Comparison of ENCODE assay signal across 8 mouse cellular contexts in the genomic region with DNA sequence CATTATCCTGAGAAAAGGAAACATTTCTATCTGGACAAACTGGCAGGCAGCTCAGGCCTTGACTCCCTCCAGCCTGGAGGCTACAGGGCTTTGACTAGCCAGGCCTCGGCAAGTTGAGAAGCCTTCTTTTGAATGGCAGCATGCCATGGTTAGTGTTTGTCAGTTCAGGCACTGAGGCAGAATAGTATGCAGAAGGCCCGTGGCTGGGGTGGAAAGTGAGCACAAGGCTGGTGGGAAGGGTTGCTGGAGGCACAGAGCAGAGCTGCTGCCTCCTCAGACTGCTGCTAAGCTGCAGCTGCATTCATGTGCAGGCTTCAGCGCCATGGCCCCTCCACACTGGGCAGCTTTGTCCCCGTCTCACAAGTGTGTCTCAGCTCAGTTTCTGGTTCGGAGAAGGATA.
A peak's percentile ranks its signal among the peaks of the same experiment; 100 is the strongest.
DNase-seq lines count a peak whose midpoint lies in the region; ATAC-seq and TF ChIP-seq lines count a peak whose summit lies in the region.

No protein-coding gene starts in this region.

- H3K4me2 ChIP-seq in lung, embryonic 15.5 days: no peak overlapping the region
- H3K4me2 ChIP-seq in forebrain, embryonic 12.5 days: no peak overlapping the region
- no peak overlapping the region for H3K4me2 ChIP-seq in kidney, postnatal 0 days (ENCODE audit: low read length)
- no peak overlapping the region for H3K4me2 ChIP-seq in midbrain, embryonic 15.5 days

- H3K4me3 ChIP-seq in lung, embryonic 15.5 days: no peak overlapping the region
- H3K4me3 ChIP-seq in forebrain, embryonic 12.5 days (replicated peaks): no peak overlapping the region
- no peak overlapping the region for H3K4me3 ChIP-seq in kidney, postnatal 0 days (replicated peaks; ENCODE audit: low read depth, low read length)
- no peak overlapping the region for H3K4me3 ChIP-seq in midbrain, embryonic 15.5 days

- 55% methylated on average over 5 of the region's 5 CpGs for WGBS in lung, embryonic 15.5 days
- WGBS in forebrain, embryonic 12.5 days: 54% methylated on average over 5 of the region's 5 CpGs
- 31% methylated on average over 5 of the region's 5 CpGs for WGBS in kidney, postnatal 0 days
- WGBS in midbrain, embryonic 15.5 days: 36% methylated on average over 5 of the region's 5 CpGs

- no peaks in the 10 kb centered on the region for H3K27me3 ChIP-seq in lung, embryonic 15.5 days
- H3K27me3 ChIP-seq in forebrain, embryonic 12.5 days: no peaks in the 10 kb centered on the region
- H3K27me3 ChIP-seq in kidney, postnatal 0 days (ENCODE audit: insufficient read depth, low read length): no peaks in the 10 kb centered on the region
- H3K27me3 ChIP-seq in midbrain, embryonic 15.5 days (replicated peaks): no peaks in the 10 kb centered on the region

- no peaks in the 10 kb centered on the region for H3K9me3 ChIP-seq in lung, embryonic 15.5 days
- H3K9me3 ChIP-seq in forebrain, embryonic 12.5 days: no peaks in the 10 kb centered on the region
- H3K9me3 ChIP-seq in kidney, postnatal 0 days (replicated peaks; ENCODE audit: low read length): no peaks in the 10 kb centered on the region
- no peaks in the 10 kb centered on the region for H3K9me3 ChIP-seq in midbrain, embryonic 15.5 days

- 0 out of 2 replicates have a peak, but pooled peaks have one; percentile 39 for ATAC-seq in lung, embryonic 15.5 days (ENCODE audit: borderline replicate concordance, extremely low read depth, low FRiP score, low TSS enrichment)
- peak; percentile 44; the same call in 1 of the 2 replicates for ATAC-seq in forebrain, embryonic 12.5 days (ENCODE audit: low FRiP score)
- ATAC-seq in kidney, postnatal 0 days (replicated peaks; ENCODE audit: low FRiP score, low read depth): no peak
- ATAC-seq in midbrain, embryonic 15.5 days (replicated peaks): 0 out of 2 replicates have a peak, but pooled peaks have one; percentile 48

- intact Hi-C loops in heart, postnatal 14 days (cut with DNase I): no loop called here

- TF ChIP-seq CTCF in kidney, postnatal 0 days (IDR thresholded peaks at IDR 0.05; ENCODE audit: low read depth): no peak

- no peak overlapping the region for H3K27ac ChIP-seq in lung, embryonic 15.5 days
- peak overlapping the region; percentile 9; the same call in 1 of the 2 replicates for H3K27ac ChIP-seq in forebrain, embryonic 12.5 days
- 0 out of 2 replicates have a peak overlapping the region, but pooled peaks have one; percentile 19 for H3K27ac ChIP-seq in kidney, postnatal 0 days
- 0 out of 2 replicates have a peak overlapping the region, but pooled peaks have one; percentile 11 for H3K27ac ChIP-seq in midbrain, embryonic 15.5 days

- H3K9ac ChIP-seq in lung, embryonic 15.5 days: no peak overlapping the region
- H3K9ac ChIP-seq in forebrain, embryonic 12.5 days: no peak overlapping the region
- no peak overlapping the region for H3K9ac ChIP-seq in kidney, postnatal 0 days (ENCODE audit: low read depth, low read length)
- no peak overlapping the region for H3K9ac ChIP-seq in midbrain, embryonic 15.5 days

- DNase-seq in lung, postnatal 14 days: no peak
- peak; percentile 22 for DNase-seq in kidney, postnatal 0 days (ENCODE audit: low spot score)
- no peak for DNase-seq in spleen, postnatal 4 days (ENCODE audit: low spot score in 2 of 2)
- no peak for DNase-seq in heart, postnatal 14 days
- DNase-seq in cerebellum, adult 9-10 months: no peak

- H3K36me3 ChIP-seq in lung, embryonic 15.5 days: no peaks in the 10 kb centered on the region
- no peaks in the 10 kb centered on the region for H3K36me3 ChIP-seq in forebrain, embryonic 12.5 days (replicated peaks)
- no peaks in the 10 kb centered on the region for H3K36me3 ChIP-seq in kidney, postnatal 0 days (ENCODE audit: insufficient read depth, low read length)
- no peaks in the 10 kb centered on the region for H3K36me3 ChIP-seq in midbrain, embryonic 15.5 days (replicated peaks)

- no peaks in the 10 kb centered on the region for H3K4me1 ChIP-seq in lung, embryonic 15.5 days
- H3K4me1 ChIP-seq in forebrain, embryonic 12.5 days: peaks cover 14% of the 10 kb centered on the region; the same call in 1 of the 2 replicates
- peaks cover 4% of the 10 kb centered on the region; the same call in 1 of the 2 replicates for H3K4me1 ChIP-seq in kidney, postnatal 0 days (replicated peaks; ENCODE audit: insufficient read depth, low read length)
- H3K4me1 ChIP-seq in midbrain, embryonic 15.5 days: peaks cover 9% of the 10 kb centered on the region
